Mouse (Mus musculus) CH12.LX (cell line): ENCODE measurements at regions not wholly inside any gene's neighbourhood (a gene's known extent, or its start where the extent isn't known, plus 50 kb on each side); places are given as distances from the start of the nearest gene placed in this dataset.

ENCODE experiments used
- BHLHE40 ChIP-seq: IDR thresholded peaks from 2 replicates; pipeline ENCODE4 v1.6.1; 2011; ENCODE audit warnings: mild to moderate bottlenecking, low read depth, low read length, improper control_type of control experiment
- CTCF ChIP-seq, 2 experiments: IDR thresholded peaks in 1 of 2; conservative IDR thresholded peaks in 1 of 2; 2 replicates each; pipeline ENCODE4 v1.5.1; 2011 to 2012; ENCODE audit warnings: low read depth in 2 of 2, low read length in 2 of 2, improper control_type of control experiment in 1 of 2, inconsistent platforms in 1 of 2, mild to moderate bottlenecking in 1 of 2, moderate library complexity in 1 of 2
- EP300 ChIP-seq: IDR thresholded peaks from 2 replicates; pipeline ENCODE4 v1.6.1; 2011; ENCODE audit warnings: low read length, improper control_type of control experiment
- ETS1 ChIP-seq: conservative IDR thresholded peaks from 2 replicates; pipeline ENCODE4 v1.6.1; 2012; ENCODE audit warnings: low read depth, mild to moderate bottlenecking, inconsistent platforms, low read length, improper control_type of control experiment, moderate library complexity
- GABPA ChIP-seq: IDR thresholded peaks from 2 replicates; pipeline ENCODE4 v1.6.1; 2012; ENCODE audit warnings: low read depth, low read length, improper control_type of control experiment, inconsistent platforms; ENCODE audit not compliant: insufficient replicate concordance
- HCFC1 ChIP-seq: IDR thresholded peaks from 2 replicates; pipeline ENCODE4 v1.6.1; 2012; ENCODE audit warnings: low read depth, mild to moderate bottlenecking, inconsistent platforms, low read length, improper control_type of control experiment
- MAX ChIP-seq: IDR thresholded peaks from 2 replicates; pipeline ENCODE4 v1.6.1; 2011; ENCODE audit warnings: low read length, improper control_type of control experiment
- MEF2A ChIP-seq: IDR thresholded peaks from 2 replicates; pipeline ENCODE4 v1.6.1; 2014; ENCODE audit warnings: low read depth, mild to moderate bottlenecking, inconsistent platforms, low read length, improper control_type of control experiment, borderline replicate concordance
- POLR2A ChIP-seq: IDR thresholded peaks from 2 replicates; pipeline ENCODE4 v1.6.1; 2011; ENCODE audit warnings: low read depth, mild to moderate bottlenecking, improper control_type of control experiment, low read length
- RCOR1 ChIP-seq: conservative IDR thresholded peaks from 2 replicates; pipeline ENCODE4 v1.6.1; 2012; ENCODE audit warnings: low read depth, mild to moderate bottlenecking, inconsistent platforms, low read length, improper control_type of control experiment

GRCm38 (mm10) chr6:100109979-100110378 lies 177.3 kb downstream of the Rybp start:
- TF ChIP-seq EP300 = no peak
- no peak for TF ChIP-seq RCOR1
- no peak for TF ChIP-seq GABPA
- TF ChIP-seq CTCF (conservative IDR thresholded peaks at IDR 0.05 in 1 of 2, IDR thresholded peaks at IDR 0.05 in 1 of 2; ENCODE audit: low read depth in 2 of 2, low read length in 2 of 2) = no peak
- TF ChIP-seq MEF2A = no peak
- no peak for TF ChIP-seq POLR2A
- no peak for TF ChIP-seq MAX
- TF ChIP-seq BHLHE40 = no peak
- TF ChIP-seq HCFC1 = no peak
- TF ChIP-seq ETS1 = no peak
